Mouse (Mus musculus): ENCODE measurements at regions not wholly inside any gene's neighbourhood (a gene's known extent, or its start where the extent isn't known, plus 50 kb on each side); places are given as distances from the start of the nearest gene placed in this dataset.

GRCm38 (mm10) chr2:147788001-147788400 lies 258.8 kb downstream of the Foxa2 start:
- H3K4me3 ChIP-seq (replicated peaks), result no peak overlapping the region
- WGBS, result 70% methylated on average over 3 of the region's 3 CpGs
- no peaks in the 10 kb centered on the region for H3K36me3 ChIP-seq (replicated peaks)
- H3K27me3 ChIP-seq, result peaks cover 6% of the 10 kb centered on the region; the same call in 1 of the 2 replicates
- H3K9ac ChIP-seq, result no peak overlapping the region
- no peaks in the 10 kb centered on the region for H3K9me3 ChIP-seq
- H3K4me2 ChIP-seq, result no peak overlapping the region
- ATAC-seq (ENCODE audit: low FRiP score), result no peak
- H3K27ac ChIP-seq, result no peak overlapping the region
- no peaks in the 10 kb centered on the region for H3K4me1 ChIP-seq

GRCm38 (mm10) chr2:147782496-147782895 lies 264.3 kb downstream of the Foxa2 start:
- no peak overlapping the region for H3K9ac ChIP-seq
- no peak overlapping the region for H3K4me3 ChIP-seq (replicated peaks)
- no peak overlapping the region for H3K27ac ChIP-seq
- no peak overlapping the region for H3K4me2 ChIP-seq
- WGBS, result 93% methylated on average over 2 of the region's 2 CpGs
- no peak for ATAC-seq (ENCODE audit: low FRiP score)
- no peaks in the 10 kb centered on the region for H3K27me3 ChIP-seq
- no peaks in the 10 kb centered on the region for H3K36me3 ChIP-seq (replicated peaks)
- H3K4me1 ChIP-seq, result no peaks in the 10 kb centered on the region
- no peaks in the 10 kb centered on the region for H3K9me3 ChIP-seq

GRCm38 (mm10) chr2:147776316-147776715 lies 270.5 kb downstream of the Foxa2 start:
- Histone ChIP-seq H3K4me1 (no peaks in the 10 kb centered on the region; the same call in 1 of the 2 replicates), H3K36me3 (replicated peaks) (no peaks in the 10 kb centered on the region), H3K4me3 (replicated peaks) (no peak overlapping the region), H3K9ac (no peak overlapping the region), H3K4me2 (no peak overlapping the region), H3K27ac (no peak overlapping the region), H3K27me3 (no peaks in the 10 kb centered on the region), H3K9me3 (no peaks in the 10 kb centered on the region)
- no peak for ATAC-seq (ENCODE audit: low FRiP score)
- 44% methylated on average over 2 of the region's 2 CpGs for WGBS

- no peaks in the 10 kb centered on the region for H3K9me3 ChIP-seq
- H3K27ac ChIP-seq, result no peak overlapping the region
- no peak overlapping the region for H3K4me2 ChIP-seq
- no peaks in the 10 kb centered on the region for H3K36me3 ChIP-seq (replicated peaks)
- H3K4me1 ChIP-seq, result no peaks in the 10 kb centered on the region; the same call in 1 of the 2 replicates
- WGBS, result 54% methylated on average over 1 of the region's 1 CpGs
- no peak for ATAC-seq (ENCODE audit: low FRiP score)
- H3K4me3 ChIP-seq (replicated peaks), result no peak overlapping the region
- no peak overlapping the region for H3K9ac ChIP-seq
- H3K27me3 ChIP-seq, result no peaks in the 10 kb centered on the region
These were observed 274.2 kb downstream of the Foxa2 start for GRCm38 (mm10) chr2:147772579-147772978.

GRCm38 (mm10) chr2:147753089-147753488 lies 293.7 kb downstream of the Foxa2 start:
- WGBS, result 80% methylated on average over 2 of the region's 2 CpGs
- Histone ChIP-seq H3K4me3 (replicated peaks) (no peak overlapping the region), H3K36me3 (replicated peaks) (no peaks in the 10 kb centered on the region), H3K4me2 (no peak overlapping the region), H3K9ac (no peak overlapping the region), H3K4me1 (no peaks in the 10 kb centered on the region), H3K27me3 (no peaks in the 10 kb centered on the region), H3K27ac (no peak overlapping the region), H3K9me3 (no peaks in the 10 kb centered on the region)
- no peak for ATAC-seq (ENCODE audit: low FRiP score)

GRCm38 (mm10) chr2:147751831-147752230 lies 294.9 kb downstream of the Foxa2 start:
- WGBS, result 91% methylated on average over 3 of the region's 3 CpGs
- Histone ChIP-seq H3K9me3 (no peaks in the 10 kb centered on the region), H3K36me3 (replicated peaks) (no peaks in the 10 kb centered on the region), H3K27ac (no peak overlapping the region), H3K4me3 (replicated peaks) (no peak overlapping the region), H3K27me3 (no peaks in the 10 kb centered on the region), H3K4me2 (no peak overlapping the region), H3K9ac (no peak overlapping the region), H3K4me1 (no peaks in the 10 kb centered on the region)
- ATAC-seq (ENCODE audit: low FRiP score), result no peak

- WGBS, result 43% methylated on average over 4 of the region's 4 CpGs
- no peak for ATAC-seq (ENCODE audit: low FRiP score)
- no peak overlapping the region for H3K27ac ChIP-seq
- H3K36me3 ChIP-seq (replicated peaks), result no peaks in the 10 kb centered on the region
- no peaks in the 10 kb centered on the region for H3K9me3 ChIP-seq
- H3K27me3 ChIP-seq, result no peaks in the 10 kb centered on the region
- no peak overlapping the region for H3K4me3 ChIP-seq (replicated peaks)
- H3K4me1 ChIP-seq, result no peaks in the 10 kb centered on the region
- no peak overlapping the region for H3K4me2 ChIP-seq
- no peak overlapping the region for H3K9ac ChIP-seq
These were observed 298.8 kb downstream of the Foxa2 start for GRCm38 (mm10) chr2:147748006-147748405.

GRCm38 (mm10) chr2:147743908-147744307 lies 302.9 kb downstream of the Foxa2 start:
- no peaks in the 10 kb centered on the region; the same call in 1 of the 2 replicates for H3K27me3 ChIP-seq
- no peak for ATAC-seq (ENCODE audit: low FRiP score)
- no peak overlapping the region for H3K4me3 ChIP-seq (replicated peaks)
- no peaks in the 10 kb centered on the region for H3K4me1 ChIP-seq
- no peaks in the 10 kb centered on the region for H3K36me3 ChIP-seq (replicated peaks)
- no peaks in the 10 kb centered on the region for H3K9me3 ChIP-seq
- no peak overlapping the region for H3K9ac ChIP-seq
- no peak overlapping the region for H3K27ac ChIP-seq
- 79% methylated on average over 2 of the region's 2 CpGs for WGBS
- no peak overlapping the region for H3K4me2 ChIP-seq

GRCm38 (mm10) chr2:147738307-147738872 lies 308.4 kb downstream of the Foxa2 start:
- Histone ChIP-seq H3K4me3 (replicated peaks) (no peak overlapping the region), H3K27ac (no peak overlapping the region), H3K27me3 (no peaks in the 10 kb centered on the region; the same call in 1 of the 2 replicates), H3K4me2 (no peak overlapping the region), H3K4me1 (no peaks in the 10 kb centered on the region), H3K9me3 (no peaks in the 10 kb centered on the region), H3K36me3 (replicated peaks) (no peaks in the 10 kb centered on the region), H3K9ac (no peak overlapping the region)
- 49% methylated on average over 10 of the region's 10 CpGs for WGBS
- ATAC-seq (ENCODE audit: low FRiP score), result peak; percentile 58; the same call in 1 of the 2 replicates

- H3K9me3 ChIP-seq, result no peaks in the 10 kb centered on the region
- H3K4me3 ChIP-seq (replicated peaks), result no peak overlapping the region
- 86% methylated on average over 4 of the region's 4 CpGs for WGBS
- H3K9ac ChIP-seq, result no peak overlapping the region
- no peaks in the 10 kb centered on the region for H3K4me1 ChIP-seq
- H3K27me3 ChIP-seq, result no peaks in the 10 kb centered on the region
- H3K36me3 ChIP-seq (replicated peaks), result no peaks in the 10 kb centered on the region
- H3K27ac ChIP-seq, result no peak overlapping the region
- ATAC-seq (ENCODE audit: low FRiP score), result no peak
- H3K4me2 ChIP-seq, result no peak overlapping the region
These were observed 319.4 kb downstream of the Foxa2 start for GRCm38 (mm10) chr2:147727396-147727795.

- H3K4me1 ChIP-seq, result no peaks in the 10 kb centered on the region
- no peaks in the 10 kb centered on the region for H3K36me3 ChIP-seq (replicated peaks)
- no peak overlapping the region for H3K4me3 ChIP-seq (replicated peaks)
- no peak overlapping the region for H3K9ac ChIP-seq
- no peaks in the 10 kb centered on the region for H3K9me3 ChIP-seq
- H3K27me3 ChIP-seq, result no peaks in the 10 kb centered on the region
- H3K4me2 ChIP-seq, result no peak overlapping the region
- ATAC-seq (ENCODE audit: low FRiP score), result no peak
- 91% methylated on average over 3 of the region's 3 CpGs for WGBS
- no peak overlapping the region for H3K27ac ChIP-seq
These were observed 327.8 kb downstream of the Foxa2 start for GRCm38 (mm10) chr2:147718936-147719335.

- H3K9ac ChIP-seq, result no peak overlapping the region
- H3K27ac ChIP-seq, result no peak overlapping the region
- H3K4me3 ChIP-seq (replicated peaks), result no peak overlapping the region
- H3K4me2 ChIP-seq, result no peak overlapping the region
- H3K9me3 ChIP-seq, result no peaks in the 10 kb centered on the region
- no peak for ATAC-seq (ENCODE audit: low FRiP score)
- 96% methylated on average over 12 of the region's 12 CpGs for WGBS
- no peaks in the 10 kb centered on the region for H3K27me3 ChIP-seq
- no peaks in the 10 kb centered on the region for H3K36me3 ChIP-seq (replicated peaks)
- H3K4me1 ChIP-seq, result no peaks in the 10 kb centered on the region
These were observed 329.3 kb downstream of the Foxa2 start for GRCm38 (mm10) chr2:147717484-147717947.

- H3K27ac ChIP-seq, result no peak overlapping the region
- H3K36me3 ChIP-seq (replicated peaks), result no peaks in the 10 kb centered on the region
- H3K4me1 ChIP-seq, result no peaks in the 10 kb centered on the region
- no peaks in the 10 kb centered on the region for H3K27me3 ChIP-seq
- WGBS, result 93% methylated on average over 5 of the region's 5 CpGs
- H3K4me3 ChIP-seq (replicated peaks), result no peak overlapping the region
- H3K9me3 ChIP-seq, result no peaks in the 10 kb centered on the region
- ATAC-seq (ENCODE audit: low FRiP score), result no peak
- no peak overlapping the region for H3K4me2 ChIP-seq
- H3K9ac ChIP-seq, result no peak overlapping the region
These were observed 331.0 kb downstream of the Foxa2 start for GRCm38 (mm10) chr2:147715791-147716190.

Measured in forebrain, embryonic 12.5 days (tissue).